In genomic region chr12:84451801-84452200, GRCm38 (mm10) we compare ENCODE assay signal across 8 mouse cellular contexts. TPM values are rescaled to one million over a fixed set of nuclear protein-coding genes. Genes with fewer than 3 reads are reported as not detected.
A peak's percentile ranks its signal among the peaks of the same experiment; 100 is the strongest.
DNase-seq lines count a peak whose midpoint lies in the region; ATAC-seq and TF ChIP-seq lines count a peak whose summit lies in the region.

No protein-coding gene starts in this region.

- H3K4me1 ChIP-seq in lung, adult 2 months (ENCODE audit: control insufficient read depth, insufficient read depth, low read length) = peaks cover 2% of the 10 kb centered on the region; the same call in 1 of the 2 replicates
- H3K4me1 ChIP-seq in limb, embryonic 10.5 days = peaks cover 20% of the 10 kb centered on the region
- H3K4me1 ChIP-seq in midbrain, postnatal 0 days (ENCODE audit: insufficient read depth, low read length) = peaks cover 8% of the 10 kb centered on the region; the same call in 1 of the 2 replicates

- no peak for TF ChIP-seq CTCF in lung, adult 2 months (IDR thresholded peaks at IDR 0.05; ENCODE audit: insufficient read depth, low read length)
- TF ChIP-seq CTCF in midbrain, postnatal 0 days (IDR thresholded peaks at IDR 0.05) = no peak

- no peaks in the 10 kb centered on the region for H3K9me3 ChIP-seq in limb, embryonic 10.5 days (replicated peaks)
- no peaks in the 10 kb centered on the region for H3K9me3 ChIP-seq in midbrain, postnatal 0 days (ENCODE audit: low read length)

- peak overlapping the region; percentile 67 for H3K9ac ChIP-seq in midbrain, postnatal 0 days (replicated peaks; ENCODE audit: low read length, poor library complexity, severe bottlenecking)

- H3K27ac ChIP-seq in limb, embryonic 10.5 days = peak overlapping the region; percentile 80
- peak overlapping the region; percentile 52 for H3K27ac ChIP-seq in midbrain, postnatal 0 days (ENCODE audit: low read depth, low read length)

- peaks cover 3% of the 10 kb centered on the region for H3K36me3 ChIP-seq in limb, embryonic 10.5 days
- H3K36me3 ChIP-seq in midbrain, postnatal 0 days (ENCODE audit: insufficient read depth, low read length) = peaks cover under 1% of the 10 kb centered on the region; the same call in 1 of the 2 replicates

- no peaks in the 10 kb centered on the region for H3K27me3 ChIP-seq in limb, embryonic 10.5 days (ENCODE audit: low read depth, poor library complexity, severe bottlenecking)
- H3K27me3 ChIP-seq in midbrain, postnatal 0 days (ENCODE audit: insufficient read depth, low read length) = no peaks in the 10 kb centered on the region

- no peak for ATAC-seq in CD4-positive, CD25-positive, alpha-beta regulatory T cell, adult 4 months
- ATAC-seq in erythroblast, adult 5-6 weeks (replicated peaks; ENCODE audit: low FRiP score, poor library complexity, severe bottlenecking) = peak; percentile 14; the same call in 1 of the 2 replicates
- ATAC-seq in midbrain, postnatal 0 days (ENCODE audit: low FRiP score) = no peak
- no peak for ATAC-seq in megakaryocyte progenitor cell, adult 5-6 weeks (replicated peaks; ENCODE audit: poor library complexity)

- no peak for TF ChIP-seq POLR2A in lung, adult 2 months (IDR thresholded peaks at IDR 0.05; ENCODE audit: borderline replicate concordance, extremely low read depth, low read depth, low read length)

- H3K4me3 ChIP-seq in lung, adult 2 months (replicated peaks; ENCODE audit: extremely low read depth, low read depth, low read length) = peak overlapping the region; percentile 74
- H3K4me3 ChIP-seq in limb, embryonic 10.5 days = peak overlapping the region; percentile 78
- peak overlapping the region; percentile 75 for H3K4me3 ChIP-seq in midbrain, postnatal 0 days (ENCODE audit: low read depth, low read length)

- peak; percentile 42 for DNase-seq in CD4-positive, CD25-positive, alpha-beta regulatory T cell, adult 2 months (ENCODE audit: low read depth, low spot score)
- DNase-seq in lung, adult 2 months = peak; percentile 12
- no peak for DNase-seq in lung, postnatal 25 days (ENCODE audit: low spot score)
- no peak for DNase-seq in limb, embryonic 10.5 days (ENCODE audit: low spot score)
- peak; percentile 5 for DNase-seq in midbrain, postnatal 0 days (ENCODE audit: low spot score)

- H3K4me2 ChIP-seq in midbrain, postnatal 0 days (ENCODE audit: low read depth, low read length, poor library complexity, severe bottlenecking) = peak overlapping the region; percentile 94

- 4% methylated on average over 11 of the region's 11 CpGs for WGBS in lung, adult 2 months
- 2% methylated on average over 11 of the region's 11 CpGs for WGBS in limb, embryonic 10.5 days
- WGBS in midbrain, postnatal 0 days = under 1% methylated on average over 11 of the region's 11 CpGs

RNA-seq across cellular contexts. Expression of gene Lin52, which starts 0.6 kb away (rescaled TPM):
- polyA plus RNA-seq in CD4-positive, CD25-positive, alpha-beta regulatory T cell, adult 4 months (2017; shearing (Covaris generic)) = 10 to 100 TPM; 20.9 to 29.3 TPM
- 11.4 and 14.1 TPM in 2 replicates for polyA plus RNA-seq in lung, adult 2 months (2012; rRNA removed)
- total RNA-seq in erythroblast, adult 5-6 weeks (2015; ENCODE audit: low replicate concordance) = 29.0 and 38.0 TPM in 2 replicates
- 11.7 and 16.3 TPM in 2 replicates for total RNA-seq in erythroblast, adult 5-6 weeks (2017; ENCODE audit: low replicate concordance)
- 25.8 and 29.2 TPM in 2 replicates for polyA plus RNA-seq in limb, embryonic 10.5 days (2016; fragmentation: Nextera tagmentation; extraction: Ambion mirVana)
- 33.4 and 67.8 TPM in 2 replicates for total RNA-seq in midbrain, postnatal 0 days (2014; rRNA removed)
- 22.8 and 26.7 TPM in 2 replicates for polyA plus RNA-seq in midbrain, postnatal 0 days (2015; fragmentation: Nextera tagmentation; extraction: Ambion mirVana)
- total RNA-seq in megakaryocyte progenitor cell, adult 5-6 weeks (2015) = 10.1 and 15.8 TPM in 2 replicates
- total RNA-seq in megakaryocyte progenitor cell, adult 5-6 weeks (2017) = 14.2 and 21.0 TPM in 2 replicates

RNA-seq across cellular contexts. Expression of gene Aldh6a1, which starts 1.0 kb away (rescaled TPM):
- polyA plus RNA-seq in CD4-positive, CD25-positive, alpha-beta regulatory T cell, adult 4 months (2017; shearing (Covaris generic)) = 10 to 100 TPM; 13.9 to 15.6 TPM
- polyA plus RNA-seq in lung, adult 2 months (2012; rRNA removed) = 18.4 and 27.3 TPM in 2 replicates
- total RNA-seq in erythroblast, adult 5-6 weeks (2015; ENCODE audit: low replicate concordance) = 3.3 and 13.8 TPM in 2 replicates
- 2.5 and 4.4 TPM in 2 replicates for total RNA-seq in erythroblast, adult 5-6 weeks (2017; ENCODE audit: low replicate concordance)
- 13.2 and 20.6 TPM in 2 replicates for polyA plus RNA-seq in limb, embryonic 10.5 days (2016; fragmentation: Nextera tagmentation; extraction: Ambion mirVana)
- total RNA-seq in midbrain, postnatal 0 days (2014; rRNA removed) = 41.3 and 45.4 TPM in 2 replicates
- polyA plus RNA-seq in midbrain, postnatal 0 days (2015; fragmentation: Nextera tagmentation; extraction: Ambion mirVana) = 37.4 and 40.1 TPM in 2 replicates
- 16.3 and 17.2 TPM in 2 replicates for total RNA-seq in megakaryocyte progenitor cell, adult 5-6 weeks (2015)
- total RNA-seq in megakaryocyte progenitor cell, adult 5-6 weeks (2017) = 9.1 and 12.0 TPM in 2 replicates

RNA-seq across cellular contexts. Expression of gene Rnf113a2, which starts 34.8 kb away (rescaled TPM):
- 10 to 100 TPM; 31.9 to 40.6 TPM for polyA plus RNA-seq in CD4-positive, CD25-positive, alpha-beta regulatory T cell, adult 4 months (2017; shearing (Covaris generic))
- polyA plus RNA-seq in lung, adult 2 months (2012; rRNA removed) = 3.8 and 5.4 TPM in 2 replicates
- 8.5 and 17.3 TPM in 2 replicates for total RNA-seq in erythroblast, adult 5-6 weeks (2015; ENCODE audit: low replicate concordance)
- total RNA-seq in erythroblast, adult 5-6 weeks (2017; ENCODE audit: low replicate concordance) = 7.1 and 17.7 TPM in 2 replicates
- polyA plus RNA-seq in limb, embryonic 10.5 days (2016; fragmentation: Nextera tagmentation; extraction: Ambion mirVana) = 23.1 and 24.8 TPM in 2 replicates
- 8.8 and 11.7 TPM in 2 replicates for total RNA-seq in midbrain, postnatal 0 days (2014; rRNA removed)
- polyA plus RNA-seq in midbrain, postnatal 0 days (2015; fragmentation: Nextera tagmentation; extraction: Ambion mirVana) = 18.4 and 19.1 TPM in 2 replicates
- total RNA-seq in megakaryocyte progenitor cell, adult 5-6 weeks (2015) = 28.4 and 33.5 TPM in 2 replicates
- total RNA-seq in megakaryocyte progenitor cell, adult 5-6 weeks (2017) = 27.4 and 31.9 TPM in 2 replicates

RNA-seq across cellular contexts. Expression of gene Bbof1, which starts 42.9 kb away (rescaled TPM):
- under 1 TPM; 0.77 to 0.86 TPM for polyA plus RNA-seq in CD4-positive, CD25-positive, alpha-beta regulatory T cell, adult 4 months (2017; shearing (Covaris generic))
- polyA plus RNA-seq in lung, adult 2 months (2012; rRNA removed) = 0.54 and 0.73 TPM in 2 replicates
- not detected in 2 replicates for total RNA-seq in erythroblast, adult 5-6 weeks (2015; ENCODE audit: low replicate concordance)
- total RNA-seq in erythroblast, adult 5-6 weeks (2017; ENCODE audit: low replicate concordance) = 0.26 and 0.84 TPM in 2 replicates
- 0.36 and 0.51 TPM in 2 replicates for polyA plus RNA-seq in limb, embryonic 10.5 days (2016; fragmentation: Nextera tagmentation; extraction: Ambion mirVana)
- total RNA-seq in midbrain, postnatal 0 days (2014; rRNA removed) = 1.3 and 2.1 TPM in 2 replicates
- 2.4 and 3.2 TPM in 2 replicates for polyA plus RNA-seq in midbrain, postnatal 0 days (2015; fragmentation: Nextera tagmentation; extraction: Ambion mirVana)
- 2.5 and 3.6 TPM in 2 replicates for total RNA-seq in megakaryocyte progenitor cell, adult 5-6 weeks (2015)
- 3.0 and 12.4 TPM in 2 replicates for total RNA-seq in megakaryocyte progenitor cell, adult 5-6 weeks (2017)

RNA-seq across cellular contexts. Expression of gene Entpd5, which starts 43.0 kb away (rescaled TPM):
- polyA plus RNA-seq in CD4-positive, CD25-positive, alpha-beta regulatory T cell, adult 4 months (2017; shearing (Covaris generic)) = 10 to 100 TPM; 19.5 to 36.7 TPM
- 5.5 and 11.5 TPM in 2 replicates for polyA plus RNA-seq in lung, adult 2 months (2012; rRNA removed)
- total RNA-seq in erythroblast, adult 5-6 weeks (2015; ENCODE audit: low replicate concordance) = 5.0 and 5.2 TPM in 2 replicates
- total RNA-seq in erythroblast, adult 5-6 weeks (2017; ENCODE audit: low replicate concordance) = 4.9 and 6.3 TPM in 2 replicates
- polyA plus RNA-seq in limb, embryonic 10.5 days (2016; fragmentation: Nextera tagmentation; extraction: Ambion mirVana) = 7.8 and 8.9 TPM in 2 replicates
- 15.6 and 15.9 TPM in 2 replicates for total RNA-seq in midbrain, postnatal 0 days (2014; rRNA removed)
- 12.4 and 14.1 TPM in 2 replicates for polyA plus RNA-seq in midbrain, postnatal 0 days (2015; fragmentation: Nextera tagmentation; extraction: Ambion mirVana)
- total RNA-seq in megakaryocyte progenitor cell, adult 5-6 weeks (2015) = 13.5 and 20.1 TPM in 2 replicates
- 18.4 and 23.7 TPM in 2 replicates for total RNA-seq in megakaryocyte progenitor cell, adult 5-6 weeks (2017)

Comparison
In these comparisons a context has a peak if more than half of its experiments do, and no peak if none do; other contexts are left out.
1. DNase-seq: peak in CD4-positive, CD25-positive, alpha-beta regulatory T cell, adult 2 months (single experiment), lung, adult 2 months (single experiment) and midbrain, postnatal 0 days (single experiment); none in lung, postnatal 25 days (single experiment) and limb, embryonic 10.5 days (single experiment).
2. Peak in every context shown above with its lines, with median percentiles within 50 percentile points of each other: H3K4me3 ChIP-seq.